Mouse (Mus musculus) midbrain, embryonic 12.5 days (tissue): ENCODE measurements around the gene Vps13a. TPM values are rescaled to one million over a fixed set of nuclear protein-coding genes. Genes with fewer than 3 reads are reported as not detected.

ENCODE experiments used
- polyA plus RNA-seq: library from polyadenylated mRNA; unstranded; fragments of >200 nt; fragmentation: Nextera tagmentation; extraction: Ambion mirVana; gene quantifications from 2 replicates; pipeline ENCODE4 v1.2.1, GENCODE M21; 2016

The Vps13a gene
- polyA plus RNA-seq, 1 experiment from 2014 or later = 13.1 TPM

Other genes starting within 250 kb of the Vps13a start
- gene Foxb2, start 92.9 kb upstream of the Vps13a start, polyA plus RNA-seq = 0.59 and 0.76 TPM in 2 replicates
- 1.7 and 2.3 TPM in 2 replicates for gene Prune2, start 175.2 kb upstream of the Vps13a start, polyA plus RNA-seq